Mouse (Mus musculus): Measurements from ENCODE around the gene Hist1h2ah.

DNA sequence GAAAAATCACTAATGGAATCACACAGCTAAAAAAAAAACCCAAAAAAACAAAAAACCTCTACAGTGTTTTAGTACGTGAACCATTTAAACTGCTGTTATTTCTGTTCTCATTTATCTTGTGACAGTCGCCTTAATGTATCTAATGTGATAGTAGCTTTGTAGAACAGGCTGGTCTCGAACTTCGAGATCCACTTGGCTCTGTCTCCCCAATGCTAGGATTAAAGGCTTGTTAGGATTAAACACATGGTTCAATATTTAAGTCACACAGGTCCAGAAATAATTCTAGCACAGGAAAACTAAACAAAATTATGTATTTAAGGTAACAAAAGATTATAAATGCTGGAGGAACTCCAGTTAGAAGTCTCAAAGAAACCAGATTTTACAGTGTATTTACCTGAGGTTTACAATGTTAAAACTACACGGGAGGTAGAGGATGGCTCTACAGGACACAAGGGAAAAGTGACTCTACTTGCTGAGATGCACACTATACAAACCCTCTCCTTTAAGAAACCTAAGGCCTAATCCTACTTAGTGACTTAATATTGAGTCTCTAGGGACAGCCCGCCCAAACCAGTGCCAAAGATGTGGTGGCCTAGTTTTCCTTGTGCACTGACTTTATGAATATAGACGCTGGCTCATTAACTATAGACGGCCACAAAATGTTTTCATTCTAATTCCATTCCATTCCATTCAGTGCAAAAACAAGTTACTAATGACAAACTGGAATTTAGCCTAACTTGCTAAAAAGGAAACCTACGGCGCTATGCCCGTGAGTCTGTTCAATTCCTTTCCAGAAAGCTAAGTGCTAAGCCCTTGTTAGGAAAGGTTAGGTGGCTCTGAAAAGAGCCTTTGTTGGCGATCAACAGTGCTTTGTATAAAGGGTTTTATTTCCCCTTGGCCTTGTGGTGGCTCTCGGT lies 6.5 kb upstream of the Hist1h2ah start:
- TF ChIP-seq POLR2A (IDR thresholded peaks at IDR 0.05; ENCODE audit: insufficient read depth, low read depth, low read length) (no peak), CTCF (IDR thresholded peaks at IDR 0.05) (no peak)
